Mouse (Mus musculus): ENCODE measurements at regions not wholly inside any gene's neighbourhood (a gene's known extent, or its start where the extent isn't known, plus 50 kb on each side); places are given as distances from the start of the nearest gene placed in this dataset.

- no peak for TF ChIP-seq CTCF (IDR thresholded peaks at IDR 0.05; ENCODE audit: low read depth)
- TF ChIP-seq EP300 (IDR thresholded peaks at IDR 0.05; ENCODE audit: low read depth), result no peak
Observed at GRCm38 (mm10) chr13:113454490-113455295, 161.7 kb downstream of the BC067074 start.
